Mouse (Mus musculus): ENCODE measurements around the gene Kcnj12.

Kcnj12 gene

DNA sequence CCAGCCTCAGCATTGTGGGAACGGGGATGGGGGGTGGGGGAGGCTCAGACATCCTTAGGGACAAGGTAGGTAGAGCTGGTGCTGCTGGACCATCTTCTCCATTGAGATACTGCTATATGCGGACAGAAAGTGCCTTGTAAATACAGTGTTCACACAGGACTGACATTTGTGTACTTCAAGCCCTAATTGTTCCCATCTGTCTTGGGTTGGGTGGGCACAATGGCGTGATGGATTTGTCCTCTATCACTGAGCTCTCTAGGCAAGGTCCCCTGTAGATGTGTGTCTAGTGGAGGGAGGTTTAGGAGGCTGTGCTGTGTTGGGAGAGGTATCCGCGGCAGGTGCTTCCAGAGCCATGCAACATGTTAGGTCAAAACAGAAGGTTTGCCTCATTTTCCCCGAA lies 2.0 kb downstream of the Kcnj12 start:
- DNase-seq (ENCODE audit: extremely low read depth, low read depth, low spot score) = no peak

DNA sequence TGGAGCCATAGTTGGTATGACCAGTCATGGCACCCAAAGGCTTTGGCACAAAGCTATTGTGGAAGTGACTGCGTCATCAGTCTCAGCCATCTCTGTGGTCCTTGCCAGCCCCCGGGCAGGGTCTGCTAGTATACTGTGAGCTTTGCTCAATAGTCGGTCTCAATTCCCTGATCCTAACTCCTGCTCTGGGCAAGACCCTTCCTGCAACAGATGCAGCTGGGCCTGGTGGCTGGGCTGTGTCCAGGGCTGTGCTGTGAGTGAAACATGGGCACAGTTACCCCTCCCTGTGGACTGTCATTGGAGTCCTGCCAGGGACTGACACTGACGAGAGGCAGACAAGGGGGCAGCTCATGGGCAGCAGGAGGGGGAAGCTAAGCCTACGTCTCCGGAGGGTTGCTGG lies 2.6 kb downstream of the Kcnj12 start:
- no peak for DNase-seq (ENCODE audit: extremely low read depth, low read depth, low spot score)

GRCm38 (mm10) chr11:61025594-61025993 lies 3.2 kb downstream of the Kcnj12 start:
- no peak for DNase-seq (ENCODE audit: extremely low read depth, low read depth, low spot score)

- no peak for DNase-seq (ENCODE audit: extremely low read depth, low read depth, low spot score)
These were observed 4.0 kb downstream of the Kcnj12 start for GRCm38 (mm10) chr11:61026381-61026780.

DNA sequence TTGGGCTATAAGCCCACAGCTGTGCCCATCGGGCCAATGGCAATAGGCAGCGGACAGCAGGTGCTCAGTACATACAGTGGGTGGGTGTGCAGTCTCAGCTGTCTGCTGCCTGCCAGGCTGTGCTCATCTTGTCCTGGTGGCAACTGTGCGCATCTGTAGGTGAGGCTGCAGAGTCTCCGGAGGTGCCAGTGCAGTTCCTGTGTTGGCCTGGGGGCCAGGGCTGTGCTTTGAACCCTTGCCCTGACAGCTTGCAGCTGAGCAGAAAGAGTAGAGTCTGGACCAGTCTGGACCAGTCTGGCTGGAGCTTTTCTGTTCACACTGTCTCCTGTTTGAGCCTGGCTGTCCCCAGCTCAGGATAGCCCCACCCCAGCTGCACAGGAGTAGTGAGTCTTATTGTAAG lies 4.8 kb downstream of the Kcnj12 start:
- DNase-seq (ENCODE audit: extremely low read depth, low read depth, low spot score) = no peak

DNA sequence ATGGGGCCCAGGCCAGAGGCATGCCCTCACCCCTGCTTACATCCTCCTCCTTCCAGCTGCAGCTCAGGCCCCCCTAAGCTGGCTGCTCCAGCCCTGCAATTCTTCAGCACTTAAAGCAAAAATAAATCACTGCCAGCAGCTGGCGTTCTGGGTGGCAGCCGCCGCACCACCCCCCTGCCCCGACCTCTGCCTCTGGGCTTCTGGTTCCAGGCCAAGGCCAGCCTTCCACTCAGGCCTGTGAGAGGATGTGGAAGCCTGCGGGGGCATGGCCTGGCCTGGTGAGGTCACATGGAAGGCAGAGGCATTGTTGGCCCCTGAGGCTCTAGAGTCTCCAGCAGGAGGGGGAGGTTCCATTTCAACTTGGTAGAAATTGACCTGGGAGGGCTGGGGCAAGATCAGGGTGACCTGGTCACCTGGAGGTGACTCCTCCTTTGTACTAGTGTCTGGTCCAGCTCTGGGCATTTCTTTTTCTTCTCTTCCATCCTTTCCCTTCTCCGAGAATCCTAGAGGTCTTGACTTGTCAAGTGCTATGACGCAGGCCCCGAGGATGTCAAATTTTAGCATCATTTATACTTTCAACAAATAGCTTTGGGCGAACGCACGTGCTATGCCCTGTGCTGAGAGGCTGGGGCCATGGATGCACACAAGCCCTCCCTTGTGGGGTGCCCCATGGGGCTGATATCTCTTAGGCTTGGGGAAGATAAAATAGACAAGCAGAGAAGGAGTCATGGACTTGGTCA lies 6.0 kb downstream of the Kcnj12 start:
- no peak for DNase-seq (ENCODE audit: extremely low read depth, low read depth, low spot score)

- DNase-seq (ENCODE audit: extremely low read depth, low read depth, low spot score) = no peak
These were observed 6.9 kb downstream of the Kcnj12 start for GRCm38 (mm10) chr11:61029116-61029740.

GRCm38 (mm10) chr11:61029864-61030595 lies 7.7 kb downstream of the Kcnj12 start:
- no peak for DNase-seq (ENCODE audit: extremely low read depth, low read depth, low spot score)

DNA sequence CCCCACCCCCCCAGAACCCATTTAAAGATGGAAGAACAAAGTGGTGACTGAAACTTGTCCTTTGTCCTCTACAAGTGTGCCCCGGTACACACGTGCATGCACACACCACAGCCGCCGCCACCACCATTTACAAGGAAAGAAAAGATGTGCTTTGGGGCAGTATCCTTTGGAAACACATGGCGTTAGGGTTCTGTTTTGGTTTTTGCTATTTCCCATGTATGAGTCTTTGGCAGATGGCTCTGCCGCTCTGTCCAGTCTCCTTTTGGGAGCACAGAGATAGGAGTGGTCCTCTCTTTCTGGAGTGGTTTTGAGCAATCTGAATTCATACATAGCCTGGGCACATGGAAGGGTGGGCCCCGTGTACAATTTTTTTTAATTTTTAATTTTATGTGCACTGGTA lies 8.8 kb downstream of the Kcnj12 start:
- DNase-seq (ENCODE audit: extremely low read depth, low read depth, low spot score) = no peak

DNA sequence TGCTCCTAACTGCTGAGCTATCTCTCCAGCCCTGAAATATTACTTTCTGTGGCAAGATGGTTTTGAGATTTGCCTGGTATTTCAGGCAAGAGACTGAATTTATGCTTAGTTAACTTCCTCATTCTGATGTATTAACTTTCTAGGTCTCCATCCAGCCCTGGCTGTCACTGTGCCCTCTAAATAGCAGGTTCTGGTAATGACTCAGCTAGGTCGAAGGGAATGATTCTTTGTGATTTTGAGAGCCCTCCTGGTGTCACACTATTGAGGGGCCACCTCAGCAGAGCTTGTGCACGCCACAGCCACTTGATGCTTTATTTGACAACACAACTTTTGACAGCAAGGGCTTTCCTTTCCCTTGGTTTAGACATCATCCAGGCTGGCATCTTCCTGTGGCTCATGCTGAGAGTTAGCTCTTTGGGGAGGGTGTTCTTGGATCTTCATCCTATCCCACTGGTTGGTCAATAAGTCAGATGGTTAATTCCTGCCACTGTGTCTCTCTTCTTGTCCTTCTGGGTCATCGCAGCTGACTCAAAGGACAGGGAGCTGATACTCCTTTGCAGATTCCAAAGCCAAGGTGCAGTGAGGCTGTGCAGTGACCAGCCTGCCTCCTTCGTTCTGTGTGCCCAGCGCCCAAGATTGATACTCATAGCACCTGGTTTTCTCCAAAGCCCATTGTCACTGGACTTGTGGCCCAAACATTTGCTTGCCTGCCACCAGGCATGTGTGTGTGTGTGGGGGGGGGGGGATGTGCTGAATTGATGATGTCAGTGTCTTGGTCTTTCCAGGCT lies 9.5 kb downstream of the Kcnj12 start:
- no peak for DNase-seq (ENCODE audit: extremely low read depth, low read depth, low spot score)

GRCm38 (mm10) chr11:61032481-61032880 lies 10.1 kb downstream of the Kcnj12 start:
- no peak for DNase-seq (ENCODE audit: extremely low read depth, low read depth, low spot score)

GRCm38 (mm10) chr11:61033160-61033559 lies 10.8 kb downstream of the Kcnj12 start:
- no peak for DNase-seq (ENCODE audit: extremely low read depth, low read depth, low spot score)

DNA sequence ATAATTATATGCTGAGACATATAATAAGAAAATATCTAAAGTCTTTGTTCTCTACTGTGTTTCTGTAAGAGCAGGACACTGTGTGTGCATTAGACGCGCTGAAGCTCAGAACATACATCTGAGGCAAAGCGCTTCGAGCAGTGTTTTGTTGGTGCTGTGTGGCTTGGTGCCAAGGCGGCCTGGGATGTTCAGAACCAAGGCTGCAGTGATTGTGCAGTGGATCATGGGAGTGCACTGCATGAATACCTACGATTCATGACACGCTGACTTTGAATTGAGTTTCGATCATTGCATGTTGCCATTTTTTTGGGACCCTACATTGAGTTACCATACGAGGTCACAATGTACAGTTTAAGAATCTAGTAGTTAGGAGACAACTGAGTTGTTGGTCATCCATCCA lies 14.3 kb downstream of the Kcnj12 start:
- DNase-seq (ENCODE audit: extremely low read depth, low read depth, low spot score) = no peak

GRCm38 (mm10) chr11:61038277-61038782 lies 16.0 kb downstream of the Kcnj12 start:
- DNase-seq (ENCODE audit: extremely low read depth, low read depth, low spot score) = no peak

- no peak for DNase-seq (ENCODE audit: extremely low read depth, low read depth, low spot score)
These were observed 18.7 kb downstream of the Kcnj12 start for GRCm38 (mm10) chr11:61040856-61041652.

GRCm38 (mm10) chr11:61042593-61042992 lies 20.2 kb downstream of the Kcnj12 start:
- DNase-seq (ENCODE audit: extremely low read depth, low read depth, low spot score) = no peak

DNA sequence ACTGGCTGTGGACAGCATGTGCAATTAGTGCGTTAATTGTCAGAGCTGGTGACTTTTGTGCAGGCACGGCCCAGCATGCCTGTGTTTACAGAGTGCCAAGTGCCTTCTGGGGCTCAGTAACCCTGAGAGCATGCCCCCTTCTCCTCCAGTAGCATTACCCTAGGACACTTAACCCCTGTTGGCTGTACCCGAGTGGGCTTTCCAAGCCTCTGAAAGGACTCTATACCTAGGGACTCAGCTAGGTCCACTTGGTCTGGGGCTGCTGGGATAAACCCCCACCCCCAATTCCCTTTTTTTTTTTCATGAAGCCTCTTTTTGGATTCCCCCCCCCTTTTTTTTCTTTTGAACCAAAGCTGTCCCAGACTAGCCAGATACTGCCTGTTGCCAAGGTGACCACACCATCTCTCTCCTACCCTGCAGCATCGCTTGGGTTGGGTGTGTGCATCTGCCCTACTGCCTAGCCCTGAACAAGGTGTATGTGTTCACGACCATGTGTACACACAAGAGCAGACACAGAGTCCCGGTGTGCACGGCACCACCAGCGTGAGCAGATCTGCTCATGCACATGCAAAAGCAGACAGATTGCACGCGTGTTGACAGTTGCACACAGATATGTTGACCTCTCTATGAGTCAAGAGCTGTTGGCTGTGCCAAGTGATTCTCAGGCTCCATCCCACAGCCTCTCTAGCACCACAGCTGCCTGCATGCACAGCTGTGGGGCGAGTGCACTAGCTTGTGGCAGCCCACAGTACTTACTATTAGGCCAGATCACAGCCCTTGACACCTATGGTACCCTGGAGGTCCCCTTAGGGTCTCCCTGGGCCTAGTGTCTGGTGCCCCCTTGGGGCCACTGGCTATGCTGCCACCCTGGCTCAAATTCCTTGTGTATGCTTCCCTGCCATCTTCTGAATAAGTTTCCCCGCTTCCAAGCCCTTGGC lies 21.0 kb downstream of the Kcnj12 start:
- no peak for DNase-seq (ENCODE audit: extremely low read depth, low read depth, low spot score)

GRCm38 (mm10) chr11:61044741-61045140 lies 22.4 kb downstream of the Kcnj12 start:
- no peak for DNase-seq (ENCODE audit: extremely low read depth, low read depth, low spot score)

DNA sequence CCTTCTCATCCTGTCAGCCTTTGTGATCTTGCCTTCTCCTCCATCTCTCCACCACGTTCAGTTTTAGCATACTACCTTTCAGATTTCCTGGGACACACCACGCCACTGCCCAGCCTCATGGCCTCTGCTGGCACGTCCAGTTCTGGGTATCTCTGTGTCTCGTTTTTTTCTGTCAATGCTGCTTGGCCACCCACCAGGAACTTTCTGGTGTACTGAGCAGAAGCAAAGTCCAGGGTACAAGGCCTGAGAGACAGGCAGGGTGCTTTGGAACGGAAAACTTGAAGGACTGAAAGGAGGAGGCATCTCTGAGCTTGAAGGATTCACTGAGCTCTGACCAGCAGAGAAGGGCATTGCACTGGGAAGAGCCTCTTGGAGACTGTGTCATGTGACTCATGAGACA lies 25.1 kb downstream of the Kcnj12 start:
- no peak for DNase-seq (ENCODE audit: extremely low read depth, low read depth, low spot score)

Data from fat pad, adult 2 months (tissue).